Mouse (Mus musculus) monocyte, adult 5-6 weeks (primary cell): ENCODE measurements around the gene Adamtsl5. TPM values are rescaled to one million over a fixed set of nuclear protein-coding genes. Genes with fewer than 3 reads are reported as not detected.

ENCODE experiments used
- ATAC-seq: fragments of 153-309, 156-312 bp; replicated peaks from 2 replicates; pipeline ENCODE4 v1.8.0; 2017; ENCODE audit warnings: mild to moderate bottlenecking; ENCODE audit not compliant: low TSS enrichment, insufficient number of reproducible peaks, severe bottlenecking, poor library complexity, low FRiP score
- total RNA-seq: library from RNA; stranded (forward); fragments of 200-1000, 200-491, 200-594 nt; gene quantifications from 3 replicates; pipeline ENCODE4 v1.2.3, GENCODE M21; 2017

Adamtsl5 gene
- total RNA-seq, 1 experiment from 2014 or later: not detected

- ATAC-seq: no peak
Measured at GRCm38 (mm10) chr10:80302082-80302355, 46.2 kb downstream of the Adamtsl5 start.

DNA sequence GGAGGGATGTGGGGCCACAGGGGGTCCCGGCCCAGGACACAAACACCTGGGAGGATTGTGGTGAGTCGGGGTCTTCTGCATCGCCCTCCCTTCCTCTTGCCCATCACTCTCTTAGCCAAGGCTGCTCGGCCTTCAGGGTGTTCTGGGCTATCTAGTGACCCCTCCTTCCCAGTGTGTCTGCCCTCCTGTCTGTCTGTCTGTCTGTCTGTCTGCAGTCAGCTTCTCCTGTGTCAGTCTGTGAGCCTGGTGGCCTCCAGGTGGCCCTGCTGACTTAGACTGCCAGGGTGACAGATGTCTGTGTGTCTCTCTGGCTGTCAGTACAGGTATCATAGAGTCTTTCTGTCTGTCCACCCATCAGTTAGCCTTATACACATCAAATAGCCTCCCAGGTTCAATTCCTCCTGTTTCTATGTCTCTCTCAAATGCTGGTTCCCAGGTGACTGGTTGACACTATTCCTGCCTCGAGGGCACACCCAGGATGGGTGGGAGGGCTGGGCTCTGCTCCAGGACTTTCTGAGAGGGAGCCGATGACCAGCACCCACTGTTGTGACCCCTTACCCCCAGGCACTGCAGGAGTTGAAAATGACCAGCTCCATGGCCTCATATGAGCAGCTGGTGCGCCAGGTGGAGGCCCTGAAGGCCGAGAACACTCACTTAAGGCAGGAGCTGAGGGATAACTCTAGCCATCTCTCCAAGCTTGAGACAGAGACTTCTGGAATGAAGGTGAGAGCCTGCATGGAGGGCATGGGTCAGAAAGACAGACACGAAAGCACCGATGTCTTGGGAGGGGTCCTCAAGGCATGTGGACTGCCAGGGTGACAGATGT is 46.7 kb downstream of the Adamtsl5 start:
- no peak for ATAC-seq

GRCm38 (mm10) chr10:80300672-80301181 is 47.5 kb downstream of the Adamtsl5 start:
- ATAC-seq: no peak

DNA sequence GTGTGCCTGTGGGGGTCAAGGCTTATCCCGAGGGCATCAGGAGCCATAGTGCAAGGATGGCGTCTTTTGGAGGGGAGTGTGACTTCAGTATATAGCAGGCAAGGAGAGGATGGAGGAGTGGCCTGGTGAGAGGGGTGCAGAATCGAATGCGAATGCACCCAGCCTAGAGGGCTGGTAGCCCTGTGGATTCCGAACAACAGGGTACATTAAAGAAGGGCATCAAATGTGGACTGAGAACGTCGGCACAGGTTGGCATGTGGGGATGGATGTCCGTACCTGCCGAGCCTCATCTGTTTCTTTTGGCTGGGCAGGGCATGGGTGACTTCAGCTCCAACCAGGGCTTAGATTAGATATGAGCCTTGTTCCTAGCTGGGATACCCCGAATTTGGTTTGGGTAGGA is 48.4 kb downstream of the Adamtsl5 start:
- ATAC-seq: no peak

- ATAC-seq: no peak
Measured at GRCm38 (mm10) chr10:80299301-80299700, 48.9 kb downstream of the Adamtsl5 start.

DNA sequence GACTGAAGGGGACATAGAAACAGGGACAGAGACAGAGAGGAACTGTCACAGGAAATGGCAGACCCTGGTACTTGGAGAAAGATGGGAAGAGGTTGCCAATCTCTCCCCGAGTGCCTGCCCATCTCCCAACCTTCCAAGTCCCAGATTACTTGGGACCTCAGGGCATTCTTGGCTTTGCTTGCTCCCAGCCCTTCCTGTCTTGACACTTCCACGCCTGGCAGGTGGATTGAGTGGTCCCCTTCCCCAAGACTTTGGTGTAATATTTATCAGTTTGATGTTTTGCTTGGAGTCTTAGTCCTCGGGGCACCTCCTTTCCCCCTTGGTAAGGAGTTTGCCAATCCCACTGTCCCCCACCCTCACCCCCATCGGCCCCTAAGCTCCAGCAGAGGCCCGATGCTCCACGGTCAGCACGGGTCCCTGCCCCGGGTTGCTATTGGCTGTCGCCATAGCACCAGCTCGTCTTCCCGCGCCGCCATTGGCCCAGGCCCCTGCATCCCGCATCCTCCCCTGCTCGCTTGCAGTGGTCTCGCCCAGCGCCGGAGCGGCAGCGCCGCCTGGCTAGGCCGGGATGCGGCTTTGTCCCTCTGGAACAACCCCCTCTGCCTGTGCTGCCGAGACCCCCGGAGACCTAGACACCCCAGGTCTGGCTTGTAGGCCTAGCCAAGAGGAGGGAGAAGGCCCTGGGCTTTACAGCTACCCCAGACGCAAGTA is 49.5 kb downstream of the Adamtsl5 start:
- no peak for ATAC-seq

DNA sequence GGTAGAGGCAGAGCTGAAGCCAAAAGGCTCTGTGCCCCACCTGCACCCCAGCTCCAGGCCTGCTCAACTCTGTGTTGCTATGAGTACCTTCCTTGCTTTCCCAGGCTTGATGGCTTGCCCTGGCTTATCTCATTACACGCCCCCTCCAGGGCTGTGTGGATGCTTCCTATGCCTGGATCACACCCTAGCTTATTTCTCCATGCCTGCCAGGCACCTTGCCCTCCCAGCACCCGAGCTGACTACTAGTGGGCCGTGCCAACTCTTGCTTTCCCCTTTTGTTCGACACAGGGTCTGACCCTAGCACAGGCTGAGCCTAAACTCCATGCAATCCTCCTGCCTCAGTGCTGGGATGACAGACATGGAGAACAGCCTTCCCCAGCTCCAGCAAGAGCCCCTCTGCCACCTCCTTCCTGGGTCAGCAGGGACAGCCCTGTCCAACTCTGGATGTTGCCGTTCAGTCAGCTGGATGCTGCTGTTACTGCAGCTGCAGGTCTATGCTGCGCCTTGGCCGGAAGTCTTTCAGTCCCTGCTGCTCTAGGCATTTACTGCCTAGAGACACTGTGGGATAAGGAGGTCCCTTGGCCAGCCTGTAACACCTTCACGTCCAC is 50.6 kb downstream of the Adamtsl5 start:
- no peak for ATAC-seq

DNA sequence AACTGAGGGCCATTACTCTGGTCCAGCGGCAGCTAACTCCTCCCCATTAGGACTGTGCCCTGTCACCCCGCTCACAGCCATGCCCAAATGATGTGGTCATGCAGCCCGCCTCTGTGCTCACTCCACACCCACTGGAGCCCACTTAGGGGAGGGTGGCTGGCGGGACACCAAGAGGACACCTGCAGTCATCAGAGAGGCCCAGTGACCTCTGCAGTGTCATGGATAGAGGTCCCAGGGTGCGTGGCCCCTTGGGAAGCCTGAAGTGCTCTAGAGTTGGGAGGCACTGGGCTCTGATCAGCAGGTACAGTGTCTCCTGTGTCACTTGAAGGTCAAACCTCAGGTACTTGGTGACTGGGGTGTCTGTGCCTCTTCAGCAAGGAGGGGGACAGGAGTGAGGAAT is 51.4 kb downstream of the Adamtsl5 start:
- ATAC-seq: no peak

DNA sequence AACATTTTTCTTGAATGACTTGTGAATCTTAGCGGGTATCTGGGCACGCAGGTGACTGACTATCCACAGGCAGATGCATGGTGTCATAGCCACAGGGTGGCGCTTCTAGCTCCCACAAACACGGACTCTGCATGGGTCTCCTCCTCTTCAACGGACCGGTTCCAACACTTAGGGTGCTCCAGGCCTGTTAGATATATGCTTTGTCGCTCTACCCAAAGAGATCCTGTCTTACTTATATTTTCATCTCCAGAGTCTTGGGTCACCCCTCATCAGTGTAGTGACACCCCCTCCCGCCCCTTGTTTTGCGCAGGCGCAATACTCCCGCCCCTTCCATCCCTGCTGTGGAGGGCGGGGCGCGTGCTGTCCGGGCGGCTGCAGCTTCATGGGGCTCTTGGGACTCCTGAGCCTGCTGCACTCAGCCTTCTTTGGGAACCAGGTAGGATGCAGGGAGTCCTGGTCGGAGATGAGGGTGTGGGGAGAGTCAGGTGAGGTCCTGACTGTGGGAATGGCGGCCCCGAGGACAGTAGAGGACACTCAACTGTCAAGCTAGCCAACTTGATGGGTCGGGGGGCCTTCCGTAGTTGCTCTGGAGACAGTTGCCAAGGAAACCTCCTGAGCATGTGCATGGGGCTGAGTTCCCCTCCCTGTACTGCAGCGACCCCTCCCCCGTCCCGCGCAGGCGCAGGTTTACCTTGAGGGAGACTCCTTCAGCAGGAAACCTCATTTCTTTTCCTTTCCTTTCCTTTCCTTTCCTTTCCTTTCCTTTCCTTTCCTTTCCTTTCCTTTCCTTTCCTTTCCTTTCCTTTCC is 52.4 kb downstream of the Adamtsl5 start, which contains the start of gene Apc2:
TSS of gene Apc2 (plus strand) at position 360 of the 808 bp plus-strand sequence.
- ATAC-seq: peak; percentile 29; the same call in 1 of the 2 replicates

DNA sequence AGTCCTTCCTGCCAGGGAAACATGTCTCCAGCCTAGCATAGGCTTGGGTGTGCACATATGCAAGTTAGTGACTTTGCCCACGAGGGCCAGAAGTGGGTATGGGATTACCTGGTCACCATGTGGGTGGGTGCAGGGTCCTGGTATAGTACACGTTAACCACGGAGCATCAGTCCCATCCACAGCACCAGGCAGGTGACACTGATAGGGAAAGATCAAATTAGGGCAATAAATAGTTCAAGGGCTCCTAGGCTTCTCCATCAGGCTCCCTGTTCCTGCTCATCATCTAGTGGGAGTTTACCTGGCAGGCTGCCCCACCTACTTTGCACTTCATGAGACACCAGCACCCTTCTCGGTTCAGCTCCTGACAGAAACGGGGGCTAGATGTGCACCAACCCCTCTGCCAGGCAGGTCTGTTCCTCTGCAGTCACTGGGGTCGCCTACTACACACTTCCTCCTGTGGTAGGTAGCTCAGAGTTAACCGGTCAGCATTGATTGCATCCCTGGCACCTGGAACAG is 53.4 kb downstream of the Adamtsl5 start:
- no peak for ATAC-seq

- ATAC-seq: no peak
Measured at GRCm38 (mm10) chr10:80294311-80294710, 53.9 kb downstream of the Adamtsl5 start.

DNA sequence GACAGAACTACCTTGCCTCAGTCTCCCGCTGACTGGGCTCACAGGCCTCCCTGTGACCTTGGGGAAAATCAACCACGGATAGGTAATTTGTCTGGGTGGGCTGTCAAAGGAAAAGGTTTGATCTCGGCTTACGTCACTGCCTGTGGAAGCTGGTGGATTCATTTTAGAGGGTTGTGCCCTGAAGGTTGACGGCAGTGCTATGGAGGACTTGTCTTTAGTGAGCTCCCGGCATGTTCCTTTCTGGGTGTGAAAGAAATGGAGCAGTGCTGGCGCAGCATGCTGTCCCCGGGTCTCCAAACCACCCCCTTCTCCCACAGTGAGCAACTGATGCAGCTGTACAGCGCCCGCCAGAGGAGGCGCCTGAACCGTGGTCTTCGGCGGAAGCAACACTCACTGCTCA is 54.9 kb downstream of the Adamtsl5 start:
- no peak for ATAC-seq

DNA sequence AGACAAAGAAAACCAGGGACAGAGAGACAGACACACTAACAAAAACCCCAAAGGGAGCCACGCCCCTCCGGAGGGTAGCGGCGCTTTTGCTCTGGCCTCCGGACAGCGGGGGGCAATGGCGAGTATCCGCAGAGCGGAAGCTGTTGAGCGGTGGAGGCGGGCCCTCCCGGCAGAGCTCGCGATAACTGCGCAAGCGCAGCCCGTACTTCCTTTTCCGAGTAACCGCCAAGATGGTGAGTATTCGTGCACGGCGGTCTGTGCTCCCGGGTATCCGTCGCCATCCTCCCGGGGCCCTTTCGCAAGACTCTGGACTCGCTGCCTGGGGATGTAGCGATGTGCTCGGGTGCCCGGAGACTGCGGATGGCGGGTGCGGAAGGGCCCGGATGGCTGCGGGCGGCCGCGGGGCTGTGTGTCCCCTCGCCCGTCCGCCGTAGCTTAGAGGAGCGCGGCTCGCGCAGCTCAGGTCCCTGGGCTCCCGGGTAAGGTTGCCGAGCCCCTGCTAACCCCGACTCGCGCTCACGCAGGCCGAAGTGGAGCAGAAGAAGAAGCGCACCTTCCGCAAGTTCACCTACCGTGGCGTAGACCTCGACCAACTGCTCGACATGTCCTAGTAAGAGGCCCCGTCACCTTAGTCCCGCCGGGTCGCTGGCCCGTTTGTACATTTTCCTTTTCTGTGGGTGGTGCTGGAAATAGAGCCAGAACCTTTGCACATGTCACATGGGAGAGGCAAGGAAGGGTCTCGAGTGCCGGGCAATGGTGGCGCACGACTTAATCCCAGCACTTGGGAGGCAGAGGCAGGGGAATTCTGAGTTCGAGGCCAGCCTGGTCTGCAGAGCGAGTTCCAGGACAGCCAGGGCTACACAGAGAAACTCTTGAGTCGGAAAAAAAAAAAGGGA is 55.7 kb downstream of the Adamtsl5 start, which contains the start of gene Rps15:
TSS of gene Rps15 (plus strand) at position 203 of the 896 bp plus-strand sequence.
- ATAC-seq: peak; percentile 91

Other genes with a start within 250 kb of the Adamtsl5 start
- 50.6 to 75.0 TPM (median 51.9 TPM) in 3 replicates for gene Sbno2, start 242.8 kb downstream of the Adamtsl5 start, total RNA-seq
- 155 to 177 TPM (median 155 TPM) in 3 replicates for gene Stk11, start 232.6 kb downstream of the Adamtsl5 start, total RNA-seq
- 26.1 to 49.8 TPM (median 29.5 TPM) in 3 replicates for gene Atp5d, start 209.8 kb downstream of the Adamtsl5 start, total RNA-seq
- gene Cbarp, start 207.6 kb downstream of the Adamtsl5 start, total RNA-seq: 0.29 to 5.8 TPM (median 4.1 TPM) in 3 replicates
- 27.3 to 65.5 TPM (median 29.9 TPM) in 3 replicates for gene Midn, start 200.1 kb downstream of the Adamtsl5 start, total RNA-seq
- gene Cirbp, start 182.4 kb downstream of the Adamtsl5 start, total RNA-seq: 137 to 163 TPM (median 145 TPM) in 3 replicates
- 16.2 to 29.1 TPM (median 18.0 TPM) in 3 replicates for gene 1600002K03Rik, start 175.5 kb downstream of the Adamtsl5 start, total RNA-seq
- gene Efna2, start 168.9 kb downstream of the Adamtsl5 start, total RNA-seq: 1.0 TPM in 1 of 3 replicates, not detected in the others
- 43.7 to 46.7 TPM (median 46.2 TPM) in 3 replicates for gene Mum1, start 122.0 kb downstream of the Adamtsl5 start, total RNA-seq
- 60.9 to 74.8 TPM (median 61.4 TPM) in 3 replicates for gene Ndufs7, start 99.3 kb downstream of the Adamtsl5 start, total RNA-seq
- gene Gamt, start 87.4 kb downstream of the Adamtsl5 start, total RNA-seq: 3.8 to 4.7 TPM in 2 of 3 replicates, not detected in the other
- 85.1 to 132 TPM (median 92.5 TPM) in 3 replicates for gene Dazap1, start 86.9 kb downstream of the Adamtsl5 start, total RNA-seq
- gene Rps15, start 56.0 kb downstream of the Adamtsl5 start, total RNA-seq: 1,267 to 1,604 TPM (median 1,393 TPM) in 3 replicates
- 2.3 TPM in 1 of 3 replicates, not detected in the others for gene Apc2, start 52.4 kb downstream of the Adamtsl5 start, total RNA-seq
- 23.5 to 28.1 TPM (median 27.6 TPM) in 3 replicates for gene 2310011J03Rik, start 27.9 kb downstream of the Adamtsl5 start, total RNA-seq
- 0.57 TPM in 1 of 3 replicates, not detected in the others for gene Pcsk4, start 18.9 kb downstream of the Adamtsl5 start, total RNA-seq
- gene Reep6, start 18.5 kb downstream of the Adamtsl5 start, total RNA-seq: not detected in 3 replicates
- gene Plk5, start 8.0 kb upstream of the Adamtsl5 start, total RNA-seq: not detected in 3 replicates
- gene Mex3d, start 39.2 kb upstream of the Adamtsl5 start, total RNA-seq: 4.1 to 5.3 TPM (median 5.2 TPM) in 3 replicates
- 11.4 to 34.6 TPM (median 18.6 TPM) in 3 replicates for gene Mbd3, start 51.1 kb upstream of the Adamtsl5 start, total RNA-seq
- gene Uqcr11, start 58.4 kb upstream of the Adamtsl5 start, total RNA-seq: 56.9 to 82.5 TPM (median 76.8 TPM) in 3 replicates
- 18.9 to 30.0 TPM (median 26.1 TPM) in 3 replicates for gene Tcf3, start 85.2 kb upstream of the Adamtsl5 start, total RNA-seq
- not detected in 3 replicates for gene Onecut3, start 146.4 kb upstream of the Adamtsl5 start, total RNA-seq
- gene Atp8b3, start 190.7 kb upstream of the Adamtsl5 start, total RNA-seq: 1.0 to 1.6 TPM in 2 of 3 replicates, not detected in the other
- gene Rexo1, start 213.1 kb upstream of the Adamtsl5 start, total RNA-seq: 21.1 to 32.2 TPM (median 24.1 TPM) in 3 replicates
- 5.1 to 8.5 TPM (median 8.2 TPM) in 3 replicates for gene Klf16, start 228.9 kb upstream of the Adamtsl5 start, total RNA-seq
- gene Abhd17a, start 241.9 kb upstream of the Adamtsl5 start, total RNA-seq: 15.2 to 20.8 TPM (median 17.0 TPM) in 3 replicates